Mouse (Mus musculus) heart, postnatal 10 days (tissue): Measurements from ENCODE around the gene Lrrc45. TPM values are rescaled to one million over a fixed set of nuclear protein-coding genes. Genes with fewer than 3 reads are reported as not detected.
"Not testable (repeated sequence)": the region's sequence is repeated elsewhere in the genome, so short reads cannot be mapped to it uniquely, and the experiment has no call there.

Experiments used
- DNase-seq, 2 experiments: peaks; one replicate each; pipeline ENCODE4 v3.0.0; 2021
- intact Hi-C: fragments of 180-260 bp; cut with DNase I; formaldehyde crosslinking; loops from one replicate; pipeline ENCODE4 v1.15.1; 2025
- total RNA-seq, 2 experiments: library from RNA; stranded (reverse); gene quantifications; 2 replicates each; pipeline ENCODE4 v1.2.3; 2021

Gene Lrrc45
- total RNA-seq: 10 to 100 TPM in 1 of 2 experiments, 1 to 10 TPM in 1; 9.7 to 10.1 TPM

GRCm38 (mm10) chr11:120713580-120714518, at the start of gene Lrrc45, which contains the start of gene Cenpx:
Gene Lrrc45, plus strand, starts transcription at chr11:120713925.
Gene Cenpx, minus strand, starts transcription at chr11:120713738.
- peak; percentile 99 for DNase-seq
- intact Hi-C loops: no loop called here

- intact Hi-C loops: no loop called here
- peak; percentile 85 for DNase-seq
Measured at GRCm38 (mm10) chr11:120665406-120665805, 48.3 kb upstream of the Lrrc45 start.

GRCm38 (mm10) chr11:120666617-120667016, 47.1 kb upstream of the Lrrc45 start:
- peak in 1 of 2 experiments; percentile 36 for DNase-seq
- intact Hi-C loops: no loop called here

GRCm38 (mm10) chr11:120672687-120673593, 40.8 kb upstream of the Lrrc45 start, which contains the start of gene Aspscr1:
Gene Aspscr1, plus strand, starts transcription at chr11:120672973.
- intact Hi-C loops: no loop called here
- peak; percentile 95 to 97 for DNase-seq

- no peak for DNase-seq
- intact Hi-C loops: no loop called here
Measured at GRCm38 (mm10) chr11:120673594-120674122, 40.1 kb upstream of the Lrrc45 start.

GRCm38 (mm10) chr11:120675875-120676274, 37.9 kb upstream of the Lrrc45 start:
- DNase-seq, intact Hi-C loops: not testable (repeated sequence)

GRCm38 (mm10) chr11:120676951-120677350, 36.8 kb upstream of the Lrrc45 start:
- intact Hi-C loops: no loop called here
- DNase-seq: no peak

- DNase-seq: peak in 1 of 2 experiments; percentile 52
- intact Hi-C loops: loop anchor here (2.0 kb wide), 1 partner anchor 21 kb away; no protein-coding TSS in a partner anchor
Measured at GRCm38 (mm10) chr11:120679909-120680308, 33.8 kb upstream of the Lrrc45 start.

- DNase-seq: no peak
- intact Hi-C loops: no loop called here
Measured at GRCm38 (mm10) chr11:120682683-120683082, 31.0 kb upstream of the Lrrc45 start.

GRCm38 (mm10) chr11:120683536-120683935, 30.2 kb upstream of the Lrrc45 start:
- no peak for DNase-seq
- intact Hi-C loops: no loop called here

GRCm38 (mm10) chr11:120684086-120684485, 29.6 kb upstream of the Lrrc45 start:
- DNase-seq: no peak
- intact Hi-C loops: no loop called here

GRCm38 (mm10) chr11:120684660-120685059, 29.1 kb upstream of the Lrrc45 start:
- DNase-seq: no peak
- intact Hi-C loops: no loop called here

GRCm38 (mm10) chr11:120686650-120687272, 27.0 kb upstream of the Lrrc45 start:
- intact Hi-C loops: no loop called here
- no peak for DNase-seq

GRCm38 (mm10) chr11:120689365-120689764, 24.4 kb upstream of the Lrrc45 start:
- DNase-seq: no peak

GRCm38 (mm10) chr11:120692471-120693011, 21.2 kb upstream of the Lrrc45 start:
- intact Hi-C loops: no loop called here
- peak; percentile 45 to 54 for DNase-seq

More at GRCm38 (mm10) chr11:120689365-120689764, 24.4 kb upstream of the Lrrc45 start:
- intact Hi-C loops: no loop called here

- intact Hi-C loops: no loop called here
Measured at GRCm38 (mm10) chr11:120693461-120693860, 20.3 kb upstream of the Lrrc45 start.

GRCm38 (mm10) chr11:120695184-120695583, 18.5 kb upstream of the Lrrc45 start:
- intact Hi-C loops: no loop called here
- no peak for DNase-seq

More at GRCm38 (mm10) chr11:120693461-120693860, 20.3 kb upstream of the Lrrc45 start:
- no peak for DNase-seq

GRCm38 (mm10) chr11:120695641-120696040, 18.1 kb upstream of the Lrrc45 start:
- intact Hi-C loops: no loop called here
- no peak for DNase-seq

- intact Hi-C loops: no loop called here
Measured at GRCm38 (mm10) chr11:120696568-120696967, 17.2 kb upstream of the Lrrc45 start.

GRCm38 (mm10) chr11:120697741-120698140, 16.0 kb upstream of the Lrrc45 start:
- intact Hi-C loops: no loop called here
- DNase-seq: peak; percentile 77 to 81

More at GRCm38 (mm10) chr11:120696568-120696967, 17.2 kb upstream of the Lrrc45 start:
- no peak for DNase-seq
